Mouse (Mus musculus) midbrain, embryonic 15.5 days (tissue): Measurements from ENCODE around the gene Gm21094. TPM values are rescaled to one million over a fixed set of nuclear protein-coding genes. Genes with fewer than 3 reads are reported as not detected.
"Not testable (repeated sequence)": the region's sequence is repeated elsewhere in the genome, so short reads cannot be mapped to it uniquely, and the experiment has no call there.

Experiments used
- ATAC-seq: fragments of 200-750 bp; cut with Nextera tagmentation; replicated peaks from 2 replicates; pipeline ENCODE4 v1.8.0; 2017; ENCODE audit warnings: moderate TSS enrichment
- H3K27ac ChIP-seq: fragments of 300-500 bp; sonication (generic); 2 replicates; pipeline ENCODE4 v1.5.1; 2015; ENCODE audit warnings: mild to moderate bottlenecking, inconsistent platforms
- H3K27me3 ChIP-seq: fragments of 300-500 bp; sonication (generic); replicated peaks from 2 replicates; pipeline ENCODE4 v1.6.1; 2015; ENCODE audit warnings: inconsistent platforms
- H3K36me3 ChIP-seq: fragments of 300-500 bp; sonication (generic); replicated peaks from 2 replicates; pipeline ENCODE4 v1.6.1; 2015; ENCODE audit warnings: inconsistent platforms
- H3K4me1 ChIP-seq: fragments of 300-500 bp; sonication (generic); 2 replicates; pipeline ENCODE4 v1.6.1; 2015; ENCODE audit warnings: inconsistent platforms
- H3K4me2 ChIP-seq: fragments of 300-500 bp; sonication (generic); 2 replicates; pipeline ENCODE4 v1.6.1; 2015; ENCODE audit warnings: inconsistent platforms, mild to moderate bottlenecking, moderate library complexity
- H3K4me3 ChIP-seq: fragments of 300-500 bp; sonication (generic); 2 replicates; pipeline ENCODE4 v1.5.1; 2015; ENCODE audit warnings: mild to moderate bottlenecking, inconsistent platforms
- H3K9ac ChIP-seq: fragments of 300-500 bp; sonication (generic); 2 replicates; pipeline ENCODE4 v1.6.1; 2015; ENCODE audit warnings: mild to moderate bottlenecking, inconsistent platforms
- H3K9me3 ChIP-seq: fragments of 300-500 bp; sonication (generic); 2 replicates; pipeline ENCODE4 v1.6.1; 2016; ENCODE audit warnings: inconsistent platforms
- WGBS: fragments of 180-500 bp; shearing (Covaris S2); methylation state at CpG from one replicate; pipeline ENCODE4 v1.1.7; 2015; ENCODE audit warnings: mixed read lengths; 5-methylcytosine and 5-hydroxymethylcytosine counted together
- polyA plus RNA-seq: library from polyadenylated mRNA; unstranded; fragments of >200 nt; fragmentation: Nextera tagmentation; extraction: Ambion mirVana; gene quantifications from 2 replicates; pipeline ENCODE4 v1.2.1, GENCODE M21; 2015

The Gm21094 gene
- not detected in 2 replicates for polyA plus RNA-seq

GRCm38 (mm10) chrY:32620343-32620742, at the start of gene Gm21094:
Gene Gm21094 (minus strand): TSS chrY:32620443.
- H3K27ac ChIP-seq, H3K4me2 ChIP-seq, H3K4me3 ChIP-seq, H3K36me3 ChIP-seq, H3K4me1 ChIP-seq, H3K9me3 ChIP-seq, ATAC-seq, H3K9ac ChIP-seq, H3K27me3 ChIP-seq: not testable (repeated sequence)
- no CpG with 5 or more reads among the region's 8 CpGs for WGBS
